Mouse (Mus musculus): ENCODE measurements around the gene Lcorl. TPM values are rescaled to one million over a fixed set of nuclear protein-coding genes. Genes with fewer than 3 reads are reported as not detected.

Lcorl gene
- polyA plus RNA-seq, 1 experiment from 2014 or later: 79.8 TPM

- peak overlapping the region; percentile 99 for H3K27ac ChIP-seq (ENCODE audit: low read depth, low read length)
- peak overlapping the region; percentile 89 for H3K4me3 ChIP-seq (ENCODE audit: low read depth, low read length)
- H3K4me2 ChIP-seq (ENCODE audit: low read depth, low read length): peak overlapping the region; percentile 66
- no peaks in the 10 kb centered on the region for H3K9me3 ChIP-seq (ENCODE audit: control insufficient read depth, low read length)
- 0% methylated on average over 14 of the region's 56 CpGs for WGBS
- ATAC-seq (ENCODE audit: low read depth): peak; percentile 36
- no peaks in the 10 kb centered on the region for H3K36me3 ChIP-seq (ENCODE audit: control insufficient read depth, insufficient read depth, low read length)
- peaks cover 3% of the 10 kb centered on the region; the same call in 1 of the 2 replicates for H3K4me1 ChIP-seq (ENCODE audit: control insufficient read depth, insufficient read depth, low read length)
- H3K9ac ChIP-seq (replicated peaks; ENCODE audit: low read depth, low read length): peak overlapping the region; percentile 95
- no peaks in the 10 kb centered on the region for H3K27me3 ChIP-seq (ENCODE audit: control insufficient read depth, insufficient read depth, low read length)
Observed at GRCm38 (mm10) chr5:45856876-45857253, 550 bp downstream of the Lcorl start.

- Histone ChIP-seq H3K9ac (replicated peaks; ENCODE audit: low read depth, low read length) (peak overlapping the region; percentile 95), H3K4me1 (ENCODE audit: control insufficient read depth, insufficient read depth, low read length) (peaks cover 3% of the 10 kb centered on the region; the same call in 1 of the 2 replicates), H3K4me2 (ENCODE audit: low read depth, low read length) (peak overlapping the region; percentile 66), H3K4me3 (ENCODE audit: low read depth, low read length) (peak overlapping the region; percentile 89), H3K36me3 (ENCODE audit: control insufficient read depth, insufficient read depth, low read length) (no peaks in the 10 kb centered on the region), H3K9me3 (ENCODE audit: control insufficient read depth, low read length) (no peaks in the 10 kb centered on the region), H3K27me3 (ENCODE audit: control insufficient read depth, insufficient read depth, low read length) (no peaks in the 10 kb centered on the region), H3K27ac (ENCODE audit: low read depth, low read length) (peak overlapping the region; percentile 99)
- peak; percentile 64 for ATAC-seq (ENCODE audit: low read depth)
- under 1% methylated on average over 34 of the region's 37 CpGs for WGBS
Observed at GRCm38 (mm10) chr5:45856303-45856821, 1.1 kb downstream of the Lcorl start.

GRCm38 (mm10) chr5:45855526-45856302, 1.7 kb downstream of the Lcorl start:
- Histone ChIP-seq H3K9ac (replicated peaks; ENCODE audit: low read depth, low read length) (peak overlapping the region; percentile 95), H3K4me1 (ENCODE audit: control insufficient read depth, insufficient read depth, low read length) (peaks cover 3% of the 10 kb centered on the region; the same call in 1 of the 2 replicates), H3K4me3 (ENCODE audit: low read depth, low read length) (peak overlapping the region; percentile 89), H3K9me3 (ENCODE audit: control insufficient read depth, low read length) (no peaks in the 10 kb centered on the region), H3K27me3 (ENCODE audit: control insufficient read depth, insufficient read depth, low read length) (no peaks in the 10 kb centered on the region), H3K36me3 (ENCODE audit: control insufficient read depth, insufficient read depth, low read length) (no peaks in the 10 kb centered on the region), H3K4me2 (ENCODE audit: low read depth, low read length) (peak overlapping the region; percentile 66), H3K27ac (ENCODE audit: low read depth, low read length) (peak overlapping the region; percentile 99)
- 27% methylated on average over 21 of the region's 21 CpGs for WGBS
- peak; percentile 9 for ATAC-seq (ENCODE audit: low read depth)

GRCm38 (mm10) chr5:45844723-45845122, 12.7 kb downstream of the Lcorl start:
- no peak overlapping the region for H3K27ac ChIP-seq (ENCODE audit: low read depth, low read length)
- no peaks in the 10 kb centered on the region for H3K9me3 ChIP-seq (ENCODE audit: control insufficient read depth, low read length)
- WGBS: 96% methylated on average over 6 of the region's 6 CpGs
- no peaks in the 10 kb centered on the region for H3K4me1 ChIP-seq (ENCODE audit: control insufficient read depth, insufficient read depth, low read length)
- H3K36me3 ChIP-seq (ENCODE audit: control insufficient read depth, insufficient read depth, low read length): no peaks in the 10 kb centered on the region
- no peak overlapping the region for H3K9ac ChIP-seq (replicated peaks; ENCODE audit: low read depth, low read length)
- no peak for ATAC-seq (ENCODE audit: low read depth)
- no peak overlapping the region for H3K4me3 ChIP-seq (ENCODE audit: low read depth, low read length)
- H3K27me3 ChIP-seq (ENCODE audit: control insufficient read depth, insufficient read depth, low read length): no peaks in the 10 kb centered on the region
- H3K4me2 ChIP-seq (ENCODE audit: low read depth, low read length): no peak overlapping the region

GRCm38 (mm10) chr5:45835131-45835530, 22.3 kb downstream of the Lcorl start:
- no peak overlapping the region for H3K27ac ChIP-seq (ENCODE audit: low read depth, low read length)
- no peak overlapping the region for H3K4me2 ChIP-seq (ENCODE audit: low read depth, low read length)
- H3K9ac ChIP-seq (replicated peaks; ENCODE audit: low read depth, low read length): no peak overlapping the region
- no peak overlapping the region for H3K4me3 ChIP-seq (ENCODE audit: low read depth, low read length)
- no peaks in the 10 kb centered on the region for H3K9me3 ChIP-seq (ENCODE audit: control insufficient read depth, low read length)
- H3K36me3 ChIP-seq (ENCODE audit: control insufficient read depth, insufficient read depth, low read length): no peaks in the 10 kb centered on the region
- no peak for ATAC-seq (ENCODE audit: low read depth)
- H3K27me3 ChIP-seq (ENCODE audit: control insufficient read depth, insufficient read depth, low read length): no peaks in the 10 kb centered on the region
- 95% methylated on average over 2 of the region's 2 CpGs for WGBS
- no peaks in the 10 kb centered on the region for H3K4me1 ChIP-seq (ENCODE audit: control insufficient read depth, insufficient read depth, low read length)

- no peak overlapping the region for H3K9ac ChIP-seq (replicated peaks; ENCODE audit: low read depth, low read length)
- no peak overlapping the region for H3K4me2 ChIP-seq (ENCODE audit: low read depth, low read length)
- ATAC-seq (ENCODE audit: low read depth): no peak
- no peak overlapping the region for H3K4me3 ChIP-seq (ENCODE audit: low read depth, low read length)
- H3K9me3 ChIP-seq (ENCODE audit: control insufficient read depth, low read length): no peaks in the 10 kb centered on the region; the same call in 1 of the 2 replicates
- no peaks in the 10 kb centered on the region for H3K4me1 ChIP-seq (ENCODE audit: control insufficient read depth, insufficient read depth, low read length)
- H3K36me3 ChIP-seq (ENCODE audit: control insufficient read depth, insufficient read depth, low read length): no peaks in the 10 kb centered on the region
- no peaks in the 10 kb centered on the region for H3K27me3 ChIP-seq (ENCODE audit: control insufficient read depth, insufficient read depth, low read length)
- 95% methylated on average over 4 of the region's 4 CpGs for WGBS
- no peak overlapping the region for H3K27ac ChIP-seq (ENCODE audit: low read depth, low read length)
Observed at GRCm38 (mm10) chr5:45811527-45811926, 45.9 kb downstream of the Lcorl start.

- Histone ChIP-seq H3K36me3 (ENCODE audit: control insufficient read depth, insufficient read depth, low read length) (no peaks in the 10 kb centered on the region), H3K4me2 (ENCODE audit: low read depth, low read length) (no peak overlapping the region), H3K4me3 (ENCODE audit: low read depth, low read length) (no peak overlapping the region), H3K27ac (ENCODE audit: low read depth, low read length) (no peak overlapping the region), H3K4me1 (ENCODE audit: control insufficient read depth, insufficient read depth, low read length) (no peaks in the 10 kb centered on the region), H3K9ac (replicated peaks; ENCODE audit: low read depth, low read length) (no peak overlapping the region), H3K27me3 (ENCODE audit: control insufficient read depth, insufficient read depth, low read length) (no peaks in the 10 kb centered on the region), H3K9me3 (ENCODE audit: control insufficient read depth, low read length) (no peaks in the 10 kb centered on the region)
- WGBS: 86% methylated on average over 7 of the region's 7 CpGs
- no peak for ATAC-seq (ENCODE audit: low read depth)
Observed at GRCm38 (mm10) chr5:45791864-45792263, 65.6 kb downstream of the Lcorl start.

GRCm38 (mm10) chr5:45790221-45790620, 67.2 kb downstream of the Lcorl start:
- H3K9ac ChIP-seq (replicated peaks; ENCODE audit: low read depth, low read length): no peak overlapping the region
- no peak for ATAC-seq (ENCODE audit: low read depth)
- H3K4me3 ChIP-seq (ENCODE audit: low read depth, low read length): no peak overlapping the region
- H3K27ac ChIP-seq (ENCODE audit: low read depth, low read length): no peak overlapping the region
- no peaks in the 10 kb centered on the region for H3K27me3 ChIP-seq (ENCODE audit: control insufficient read depth, insufficient read depth, low read length)
- WGBS: 97% methylated on average over 4 of the region's 4 CpGs
- H3K36me3 ChIP-seq (ENCODE audit: control insufficient read depth, insufficient read depth, low read length): no peaks in the 10 kb centered on the region
- H3K4me2 ChIP-seq (ENCODE audit: low read depth, low read length): no peak overlapping the region
- H3K9me3 ChIP-seq (ENCODE audit: control insufficient read depth, low read length): no peaks in the 10 kb centered on the region
- no peaks in the 10 kb centered on the region for H3K4me1 ChIP-seq (ENCODE audit: control insufficient read depth, insufficient read depth, low read length)

GRCm38 (mm10) chr5:45757502-45758121, 99.8 kb downstream of the Lcorl start:
- no peak overlapping the region for H3K4me3 ChIP-seq (ENCODE audit: low read depth, low read length)
- H3K36me3 ChIP-seq (ENCODE audit: control insufficient read depth, insufficient read depth, low read length): no peaks in the 10 kb centered on the region
- H3K4me2 ChIP-seq (ENCODE audit: low read depth, low read length): no peak overlapping the region
- no peak overlapping the region for H3K27ac ChIP-seq (ENCODE audit: low read depth, low read length)
- no peak overlapping the region for H3K9ac ChIP-seq (replicated peaks; ENCODE audit: low read depth, low read length)
- no peaks in the 10 kb centered on the region for H3K4me1 ChIP-seq (ENCODE audit: control insufficient read depth, insufficient read depth, low read length)
- no peaks in the 10 kb centered on the region for H3K27me3 ChIP-seq (ENCODE audit: control insufficient read depth, insufficient read depth, low read length)
- peak; percentile 41 for ATAC-seq (ENCODE audit: low read depth)
- WGBS: 82% methylated on average over 4 of the region's 4 CpGs
- no peaks in the 10 kb centered on the region for H3K9me3 ChIP-seq (ENCODE audit: control insufficient read depth, low read length)

Measured in neural tube, embryonic 14.5 days (tissue).